Mouse (Mus musculus) forebrain, postnatal 0 days (tissue): Measurements from ENCODE around the gene Zmynd12. TPM values are rescaled to one million over a fixed set of nuclear protein-coding genes. Genes with fewer than 3 reads are reported as not detected.

Experiments
- ATAC-seq: fragments of 200-750 bp; cut with Nextera tagmentation; 2 replicates; pipeline ENCODE4 v1.8.0; 2017; ENCODE audit warnings: mild to moderate bottlenecking, moderate library complexity
- DNase-seq: peaks from one replicate; pipeline ENCODE4 v3.0.0-alpha.2; 2015
- H3K27ac ChIP-seq: fragments of 300-500 bp; sonication (generic); 2 replicates; pipeline ENCODE4 v1.5.1; 2014; ENCODE audit warnings: low read depth, mild to moderate bottlenecking, antibody characterized with exemption, low read length, moderate library complexity, mixed read lengths
- H3K27me3 ChIP-seq: fragments of 300-500 bp; sonication (generic); 2 replicates; pipeline ENCODE4 v1.6.1; 2014; ENCODE audit warnings: mild to moderate bottlenecking, low read length, mixed read lengths; ENCODE audit not compliant: insufficient read depth
- H3K36me3 ChIP-seq: fragments of 300-500 bp; sonication (generic); 2 replicates; pipeline ENCODE4 v1.6.1; 2014; ENCODE audit warnings: mild to moderate bottlenecking, moderate library complexity; ENCODE audit not compliant: insufficient read depth
- H3K4me1 ChIP-seq: fragments of 300-500 bp; sonication (generic); 2 replicates; pipeline ENCODE4 v1.6.1; 2014; ENCODE audit warnings: antibody characterized with exemption; ENCODE audit not compliant: insufficient read depth
- H3K4me2 ChIP-seq: fragments of 300-500 bp; sonication (generic); 2 replicates; pipeline ENCODE4 v1.6.1; 2014; ENCODE audit warnings: low read depth, mild to moderate bottlenecking, moderate library complexity
- H3K4me3 ChIP-seq: fragments of 300-500 bp; sonication (generic); 2 replicates; pipeline ENCODE4 v1.5.1; 2014; ENCODE audit warnings: low read depth, low read length, mixed read lengths
- H3K9ac ChIP-seq: fragments of 300-500 bp; sonication (generic); 2 replicates; pipeline ENCODE4 v1.6.1; 2014; ENCODE audit warnings: mild to moderate bottlenecking
- H3K9me3 ChIP-seq: fragments of 300-500 bp; sonication (generic); 2 replicates; pipeline ENCODE4 v1.6.1; 2016; ENCODE audit warnings: low read length
- CTCF ChIP-seq: sonication (generic); IDR thresholded peaks from 2 replicates; pipeline ENCODE4 v1.5.1; 2016; ENCODE audit warnings: antibody characterized with exemption, control low read depth, low read depth
- WGBS: fragments of 180-500 bp; shearing (Covaris S2); extraction: QIAGEN DNeasy Blood & Tissue Kit; methylation state at CpG from one replicate; pipeline ENCODE4 v1.1.7; 2014; 5-methylcytosine and 5-hydroxymethylcytosine counted together
- polyA plus RNA-seq: library from polyadenylated mRNA; unstranded; fragments of >200 nt; fragmentation: Nextera tagmentation; extraction: Ambion mirVana; gene quantifications from 2 replicates; pipeline ENCODE4 v1.2.1, GENCODE M21; 2015
- total RNA-seq: library from RNA; depleted of rRNA; stranded (reverse); fragments of >200 nt; gene quantifications from 2 replicates; pipeline ENCODE4 v1.2.3, GENCODE M21; 2014

Zmynd12 gene
- total and polyA plus RNA-seq, 2 experiments from 2014 or later = 0.33 to 1.1 TPM

DNA sequence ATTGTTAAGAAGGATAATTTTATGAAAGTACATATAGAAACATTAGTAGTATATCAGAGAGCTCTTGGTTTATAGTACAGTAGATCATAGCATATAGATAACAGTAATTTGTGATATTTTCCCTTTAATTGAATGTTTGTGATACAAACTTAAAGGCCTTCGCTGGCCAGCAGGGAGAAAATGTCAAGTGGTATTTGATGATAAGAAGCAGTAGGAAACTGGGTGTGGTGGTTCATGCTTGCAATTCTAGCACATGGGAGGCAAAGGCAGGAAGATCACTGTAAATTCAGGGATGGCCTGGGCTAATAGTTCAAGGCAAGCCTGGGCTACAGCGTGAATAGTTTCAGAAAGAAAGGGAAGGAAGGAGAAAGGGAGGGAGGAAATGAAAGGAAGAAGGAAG lies 2.5 kb downstream of the Zmynd12 start:
- Histone ChIP-seq H3K4me3 (no peak overlapping the region), H3K4me1 (peaks cover 12% of the 10 kb centered on the region), H3K27me3 (no peaks in the 10 kb centered on the region; the same call in 1 of the 2 replicates), H3K9ac (no peak overlapping the region), H3K4me2 (no peak overlapping the region), H3K36me3 (no peaks in the 10 kb centered on the region), H3K27ac (no peak overlapping the region), H3K9me3 (no peaks in the 10 kb centered on the region)
- TF ChIP-seq CTCF = no peak
- DNase-seq (no peak), ATAC-seq (no peak)
- WGBS = 95% methylated on average over 2 of the region's 2 CpGs

DNA sequence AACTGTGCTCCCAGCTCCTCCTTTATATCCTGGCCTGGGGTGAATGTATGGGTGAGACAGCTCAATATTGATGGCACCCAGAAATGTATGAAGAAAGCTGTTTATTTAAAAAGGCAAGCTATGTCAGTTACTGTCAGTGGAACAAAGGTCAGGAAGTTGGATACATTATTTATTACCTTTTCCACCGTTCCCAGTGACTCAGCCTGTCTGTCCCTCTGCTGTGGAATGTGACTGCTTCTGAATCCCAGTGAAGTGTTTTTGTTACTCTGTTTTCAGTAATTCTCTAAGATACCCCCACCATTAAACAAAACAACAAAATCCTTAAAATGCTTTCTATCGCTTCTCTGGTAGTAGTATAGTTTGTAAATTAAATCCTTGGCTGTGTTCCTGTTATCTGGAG lies 3.0 kb downstream of the Zmynd12 start:
- ATAC-seq (no peak), DNase-seq (no peak)
- Histone ChIP-seq H3K9ac (no peak overlapping the region), H3K27me3 (no peaks in the 10 kb centered on the region; the same call in 1 of the 2 replicates), H3K4me2 (no peak overlapping the region), H3K9me3 (no peaks in the 10 kb centered on the region), H3K36me3 (no peaks in the 10 kb centered on the region), H3K4me3 (no peak overlapping the region), H3K4me1 (peaks cover 12% of the 10 kb centered on the region), H3K27ac (no peak overlapping the region)
- WGBS = 68% methylated on average over 2 of the region's 2 CpGs
- no peak for TF ChIP-seq CTCF

DNA sequence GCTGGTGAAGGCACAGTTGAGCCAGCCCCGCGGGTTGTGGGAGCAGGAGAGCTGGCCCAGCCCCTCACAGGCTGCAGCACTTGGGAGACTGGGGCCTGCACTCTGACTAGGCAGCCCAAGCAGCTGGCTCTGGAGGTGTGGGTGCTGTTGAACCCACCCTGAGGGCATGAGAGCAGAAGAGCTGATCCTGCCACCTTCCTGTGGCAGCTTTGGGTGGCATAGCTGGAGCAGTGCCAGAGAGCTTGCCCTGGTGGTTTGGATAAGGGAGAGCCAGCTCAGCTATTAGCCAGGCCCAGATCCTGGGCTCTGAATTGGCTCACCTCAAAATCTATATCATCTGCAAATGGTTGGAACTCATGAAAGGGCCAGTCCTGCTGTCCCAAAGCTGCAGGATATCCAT lies 5.1 kb downstream of the Zmynd12 start:
- 55% methylated on average over 2 of the region's 2 CpGs for WGBS
- Histone ChIP-seq H3K4me1 (0 out of 2 replicates have a peak, but pooled peaks cover 4% of the 10 kb centered on the region), H3K4me3 (no peak overlapping the region), H3K27me3 (no peaks in the 10 kb centered on the region; the same call in 1 of the 2 replicates), H3K4me2 (no peak overlapping the region), H3K9ac (no peak overlapping the region), H3K36me3 (no peaks in the 10 kb centered on the region), H3K9me3 (no peaks in the 10 kb centered on the region), H3K27ac (no peak overlapping the region)
- DNase-seq (no peak), ATAC-seq (no peak)
- TF ChIP-seq CTCF = no peak

DNA sequence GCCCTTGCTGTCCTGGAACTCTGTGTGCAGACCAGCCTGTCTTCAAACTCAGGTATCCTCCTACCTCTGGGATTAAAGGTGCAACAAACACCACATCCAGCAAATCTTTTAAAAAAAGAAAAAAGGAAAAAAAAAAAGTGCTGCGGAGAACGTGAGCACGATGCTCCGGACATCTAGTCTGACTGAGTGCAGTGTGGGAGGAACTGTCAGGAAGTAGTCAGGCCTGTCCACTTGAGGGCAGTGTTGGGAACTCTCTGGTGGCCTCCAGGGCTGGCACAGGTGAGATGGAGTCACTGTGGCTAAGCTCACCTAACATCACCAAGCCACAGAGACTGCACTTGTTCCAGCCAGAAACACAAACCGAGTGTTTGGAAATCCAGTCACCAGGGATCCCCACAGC lies 8.1 kb downstream of the Zmynd12 start:
- DNase-seq = peak; percentile 33
- no peaks in the 10 kb centered on the region; the same call in 1 of the 2 replicates for H3K27me3 ChIP-seq
- no peak for ATAC-seq
- TF ChIP-seq CTCF = peak; percentile 60
- H3K4me1 ChIP-seq = no peaks in the 10 kb centered on the region
- H3K36me3 ChIP-seq = no peaks in the 10 kb centered on the region
- H3K27ac ChIP-seq = no peak overlapping the region
- H3K4me3 ChIP-seq = no peak overlapping the region
- 29% methylated on average over 5 of the region's 5 CpGs for WGBS
- H3K9ac ChIP-seq = no peak overlapping the region
- H3K4me2 ChIP-seq = no peak overlapping the region
- peaks cover 3% of the 10 kb centered on the region; the same call in 1 of the 2 replicates for H3K9me3 ChIP-seq

DNA sequence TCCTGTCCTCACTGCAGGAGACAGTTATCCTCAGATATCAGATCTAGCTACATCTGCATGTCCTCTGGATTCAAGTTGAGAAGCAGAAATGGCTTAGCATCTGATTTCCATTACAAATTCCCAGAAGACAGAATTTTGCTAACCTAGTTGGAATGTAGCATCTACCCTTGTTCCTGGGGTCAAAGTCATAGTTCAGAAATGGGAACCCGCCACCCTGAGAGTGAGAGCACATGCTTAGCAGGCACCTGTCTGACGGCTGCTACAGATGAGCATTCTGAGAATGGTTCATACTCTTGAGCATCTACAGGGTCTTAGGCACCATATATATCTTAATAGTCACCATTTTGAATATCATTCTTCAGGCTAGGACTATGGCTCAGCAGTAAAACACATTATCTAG lies 15.3 kb downstream of the Zmynd12 start:
- no peak for TF ChIP-seq CTCF
- ATAC-seq = no peak
- Histone ChIP-seq H3K9ac (no peak overlapping the region), H3K4me3 (no peak overlapping the region), H3K27me3 (no peaks in the 10 kb centered on the region), H3K4me1 (no peaks in the 10 kb centered on the region), H3K36me3 (no peaks in the 10 kb centered on the region), H3K4me2 (no peak overlapping the region), H3K27ac (no peak overlapping the region), H3K9me3 (peaks cover 8% of the 10 kb centered on the region; the same call in 1 of the 2 replicates)
- WGBS = 94% methylated on average over 2 of the region's 2 CpGs
- DNase-seq = no peak

DNA sequence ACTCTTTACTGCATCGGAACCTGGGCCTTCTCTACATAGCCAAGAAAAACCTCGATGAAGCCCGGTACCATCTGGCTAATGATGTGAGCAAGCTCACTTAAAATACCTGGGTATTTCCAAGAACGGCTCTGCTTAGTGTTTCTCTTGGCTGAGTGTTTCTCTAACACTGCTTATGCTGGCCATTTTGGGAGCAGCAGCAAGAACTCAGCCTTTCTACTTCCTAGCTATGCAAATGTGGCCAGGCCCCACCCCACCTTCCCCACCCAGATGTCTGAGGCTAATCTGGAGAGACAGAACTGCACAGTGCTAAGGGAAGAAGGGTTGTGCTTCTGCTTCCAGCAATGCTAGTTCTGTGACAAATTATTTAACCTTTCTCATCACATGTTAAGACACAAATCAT lies 19.2 kb downstream of the Zmynd12 start:
- WGBS = 92% methylated on average over 4 of the region's 4 CpGs
- Histone ChIP-seq H3K9ac (no peak overlapping the region), H3K9me3 (no peaks in the 10 kb centered on the region), H3K4me2 (no peak overlapping the region), H3K27me3 (no peaks in the 10 kb centered on the region), H3K27ac (no peak overlapping the region), H3K4me3 (no peak overlapping the region), H3K36me3 (no peaks in the 10 kb centered on the region), H3K4me1 (no peaks in the 10 kb centered on the region)
- no peak for TF ChIP-seq CTCF
- DNase-seq = no peak
- ATAC-seq = no peak

DNA sequence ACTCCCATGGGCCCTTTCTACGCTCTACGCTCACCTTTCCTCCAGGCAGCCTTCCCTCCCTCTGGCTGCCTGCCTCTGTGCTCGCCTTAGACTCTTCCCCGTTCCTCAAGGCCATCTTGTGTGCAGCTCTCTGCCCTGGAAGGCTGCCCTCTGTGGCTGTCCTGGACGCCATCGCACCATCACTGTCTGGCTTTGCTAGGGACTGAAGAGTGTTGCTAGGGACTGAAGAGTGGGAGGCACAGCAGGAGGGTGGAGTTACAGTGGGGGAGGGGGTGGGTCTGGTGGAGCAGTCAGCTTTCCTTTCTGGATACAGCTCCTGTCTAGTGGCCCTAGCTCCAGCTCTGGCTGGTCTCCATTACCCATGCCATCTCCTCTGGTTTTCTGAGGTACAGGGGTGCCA lies 19.9 kb downstream of the Zmynd12 start:
- no peak for DNase-seq
- WGBS = 52% methylated on average over 6 of the region's 6 CpGs
- Histone ChIP-seq H3K9ac (no peak overlapping the region), H3K27me3 (no peaks in the 10 kb centered on the region), H3K4me1 (no peaks in the 10 kb centered on the region), H3K27ac (no peak overlapping the region), H3K4me2 (no peak overlapping the region), H3K4me3 (no peak overlapping the region), H3K9me3 (no peaks in the 10 kb centered on the region), H3K36me3 (no peaks in the 10 kb centered on the region)
- no peak for TF ChIP-seq CTCF
- no peak for ATAC-seq
